Mouse (Mus musculus): ENCODE results near the gene Rad9b. TPM values are rescaled to one million over a fixed set of nuclear protein-coding genes. Genes with fewer than 3 reads are reported as not detected.

Gene Rad9b
- total and polyA plus RNA-seq, 2 experiments from 2014 or later, result 14.6 to 20.0 TPM

- H3K27ac ChIP-seq (ENCODE audit: low read depth, low read length), result no peak overlapping the region
- ATAC-seq (no peak; the same call in 1 of the 2 replicates), DNase-seq (no peak)
- H3K9ac ChIP-seq, result no peak overlapping the region
- H3K36me3 ChIP-seq (ENCODE audit: insufficient read depth), result no peaks in the 10 kb centered on the region
- H3K9me3 ChIP-seq (ENCODE audit: low read length), result no peaks in the 10 kb centered on the region
- 9% methylated on average over 5 of the region's 5 CpGs for WGBS
- H3K4me1 ChIP-seq (ENCODE audit: insufficient read depth), result no peaks in the 10 kb centered on the region
- no peak overlapping the region for H3K4me3 ChIP-seq (ENCODE audit: low read depth, low read length)
- H3K27me3 ChIP-seq (ENCODE audit: insufficient read depth, low read length), result no peaks in the 10 kb centered on the region
- H3K4me2 ChIP-seq (ENCODE audit: low read depth), result no peak overlapping the region
- no peak for TF ChIP-seq CTCF (IDR thresholded peaks at IDR 0.05; ENCODE audit: low read depth)
These were observed 79.2 kb downstream of the Rad9b start for GRCm38 (mm10) chr5:122274785-122275184.

Other genes with a start within 250 kb of the Rad9b start
- gene Ccdc63, start 213.4 kb downstream of the Rad9b start, total RNA-seq (2014; rRNA removed), result 0.43 TPM in 1 of 2 replicates, not detected in the other
- gene Ccdc63, start 213.4 kb downstream of the Rad9b start, polyA plus RNA-seq (2015; fragmentation: Nextera tagmentation; extraction: Ambion mirVana), result 0.08 and 0.16 TPM in 2 replicates
- 278 and 322 TPM in 2 replicates for gene Ppp1cc, start 196.0 kb downstream of the Rad9b start, total RNA-seq (2014; rRNA removed)
- 193 and 220 TPM in 2 replicates for gene Ppp1cc, start 196.0 kb downstream of the Rad9b start, polyA plus RNA-seq (2015; fragmentation: Nextera tagmentation; extraction: Ambion mirVana)
- 1.7 and 3.0 TPM in 2 replicates for gene Hvcn1, start 147.4 kb downstream of the Rad9b start, total RNA-seq (2014; rRNA removed)
- 1.2 and 1.6 TPM in 2 replicates for gene Hvcn1, start 147.4 kb downstream of the Rad9b start, polyA plus RNA-seq (2015; fragmentation: Nextera tagmentation; extraction: Ambion mirVana)
- 20.3 and 31.2 TPM in 2 replicates for gene Tctn1, start 89.8 kb downstream of the Rad9b start, total RNA-seq (2014; rRNA removed)
- gene Tctn1, start 89.8 kb downstream of the Rad9b start, polyA plus RNA-seq (2015; fragmentation: Nextera tagmentation; extraction: Ambion mirVana), result 2.9 and 4.3 TPM in 2 replicates
- gene Pptc7, start 69.9 kb downstream of the Rad9b start, total RNA-seq (2014; rRNA removed), result 14.8 and 18.3 TPM in 2 replicates
- 4.2 and 6.7 TPM in 2 replicates for gene Pptc7, start 69.9 kb downstream of the Rad9b start, polyA plus RNA-seq (2015; fragmentation: Nextera tagmentation; extraction: Ambion mirVana)
- 142 and 157 TPM in 2 replicates for gene Vps29, start 136 bp upstream of the Rad9b start, total RNA-seq (2014; rRNA removed)
- 364 and 391 TPM in 2 replicates for gene Vps29, start 136 bp upstream of the Rad9b start, polyA plus RNA-seq (2015; fragmentation: Nextera tagmentation; extraction: Ambion mirVana)
- 31.2 and 37.6 TPM in 2 replicates for gene Gpn3, start 17.6 kb upstream of the Rad9b start, total RNA-seq (2014; rRNA removed)
- 41.0 and 44.2 TPM in 2 replicates for gene Gpn3, start 17.6 kb upstream of the Rad9b start, polyA plus RNA-seq (2015; fragmentation: Nextera tagmentation; extraction: Ambion mirVana)
- 136 and 141 TPM in 2 replicates for gene Fam216a, start 18.1 kb upstream of the Rad9b start, total RNA-seq (2014; rRNA removed)
- 147 and 150 TPM in 2 replicates for gene Fam216a, start 18.1 kb upstream of the Rad9b start, polyA plus RNA-seq (2015; fragmentation: Nextera tagmentation; extraction: Ambion mirVana)
- 234 and 357 TPM in 2 replicates for gene Arpc3, start 37.6 kb upstream of the Rad9b start, total RNA-seq (2014; rRNA removed)
- gene Arpc3, start 37.6 kb upstream of the Rad9b start, polyA plus RNA-seq (2015; fragmentation: Nextera tagmentation; extraction: Ambion mirVana), result 171 and 225 TPM in 2 replicates
- 30.2 and 33.0 TPM in 2 replicates for gene Anapc7, start 67.5 kb upstream of the Rad9b start, total RNA-seq (2014; rRNA removed)
- 37.5 and 42.0 TPM in 2 replicates for gene Anapc7, start 67.5 kb upstream of the Rad9b start, polyA plus RNA-seq (2015; fragmentation: Nextera tagmentation; extraction: Ambion mirVana)
- gene Atp2a2, start 148.0 kb upstream of the Rad9b start, total RNA-seq (2014; rRNA removed), result 143 and 178 TPM in 2 replicates
- 28.8 and 37.2 TPM in 2 replicates for gene Atp2a2, start 148.0 kb upstream of the Rad9b start, polyA plus RNA-seq (2015; fragmentation: Nextera tagmentation; extraction: Ambion mirVana)

All from forebrain, postnatal 0 days (tissue).